Mouse (Mus musculus) spleen, adult 2 months (tissue): ENCODE data around the gene Gm20388.

Experiments
- CTCF ChIP-seq: fragments of 200-500 bp; IDR thresholded peaks from 2 replicates; pipeline ENCODE4 v1.5.1; 2011; ENCODE audit warnings: mild to moderate bottlenecking, inconsistent platforms; ENCODE audit not compliant: insufficient read depth, insufficient read length, insufficient replicate concordance; ENCODE audit errors: extremely low read depth
- POLR2A ChIP-seq: fragments of 200-500 bp; IDR thresholded peaks from 2 replicates; pipeline ENCODE4 v1.6.1; 2011; ENCODE audit warnings: low read depth, low read length, inconsistent platforms

- TF ChIP-seq CTCF = peak; percentile 24; the same call in 1 of the 2 replicates
- TF ChIP-seq POLR2A = no peak
Observed at GRCm38 (mm10) chr8:121591178-121592066, 1680.8 kb downstream of the Gm20388 start.
